Mouse (Mus musculus) liver, embryonic 14.5 days (tissue): ENCODE results near the gene Zmym1.

ENCODE experiments used
- CTCF ChIP-seq: IDR thresholded peaks from 2 replicates; pipeline ENCODE4 v1.5.1; 2016; ENCODE audit warnings: antibody characterized with exemption, low read depth, control low read depth
- EP300 ChIP-seq: IDR thresholded peaks from 2 replicates; pipeline ENCODE4 v1.6.1; 2016; ENCODE audit warnings: antibody characterized with exemption, low read depth

DNA sequence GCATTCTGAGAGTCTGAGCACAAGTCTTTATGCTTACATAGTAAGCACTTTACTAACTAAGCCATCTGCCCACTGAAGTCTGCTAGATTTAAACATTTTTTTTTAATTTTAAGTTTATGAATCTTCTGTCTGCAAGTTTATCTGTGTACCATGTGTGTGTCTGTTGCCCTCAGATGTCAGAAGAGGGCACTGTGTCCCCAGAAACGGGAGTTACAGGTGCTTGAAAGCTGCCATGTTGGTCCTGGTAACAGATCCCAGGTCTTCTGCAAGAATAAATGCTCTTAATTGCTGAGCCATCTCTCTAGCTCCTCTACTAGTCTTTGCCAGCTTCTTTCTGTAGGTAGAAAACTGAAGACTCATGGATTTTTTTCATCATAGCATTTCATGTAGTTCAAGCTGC lies 14.0 kb upstream of the Zmym1 start:
- TF ChIP-seq CTCF (peak; percentile 19; the same call in 1 of the 2 replicates), EP300 (no peak)
